Mouse (Mus musculus) right cerebral cortex, postnatal 14 days (tissue): ENCODE measurements around the gene Mrpl47.
A peak's percentile ranks its signal among the peaks of the same experiment; 100 is the strongest.
"Not testable (repeated sequence)": the region's sequence is repeated elsewhere in the genome, so short reads cannot be mapped to it uniquely, and the experiment has no call there.

Experiments used
- DNase-seq: peaks from one replicate; pipeline ENCODE4 v3.0.0; 2022

Mrpl47 gene

DNA sequence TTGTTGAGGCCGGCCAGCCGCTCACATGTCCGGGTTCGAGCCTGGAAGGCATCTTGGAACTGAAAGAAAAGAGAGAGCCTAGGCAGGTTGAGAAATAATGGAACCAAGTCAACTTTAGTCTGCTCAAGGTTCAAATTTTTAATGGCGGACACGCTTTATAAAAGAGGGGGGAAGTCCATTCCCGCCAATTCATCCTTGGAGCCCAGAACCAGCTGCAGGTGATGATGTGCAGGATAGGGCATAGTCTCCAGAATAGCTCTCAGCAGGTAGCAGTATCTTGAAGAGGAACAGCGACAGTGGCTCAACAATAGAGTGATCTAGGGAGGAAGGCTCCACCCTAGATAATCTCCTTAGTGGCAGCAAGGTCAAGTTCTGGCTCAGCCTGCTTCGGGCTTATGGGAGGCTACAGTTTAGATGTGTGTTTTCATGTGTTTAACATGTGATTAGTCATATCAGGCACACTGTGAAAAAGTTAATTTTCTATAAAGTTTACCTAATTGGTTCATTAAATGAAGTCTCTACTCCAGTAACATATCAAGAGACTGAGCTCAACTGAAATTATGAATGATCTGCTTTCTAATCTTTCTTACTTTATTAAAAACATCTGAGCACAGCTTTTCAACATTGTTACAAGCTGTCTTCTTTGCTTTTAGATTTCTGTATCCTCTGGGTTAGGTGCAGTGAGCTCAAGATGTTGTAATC lies 31.6 kb downstream of the Mrpl47 start, which contains the start of gene Actl6a:
Gene Actl6a (plus strand): TSS at position 652 of the 702 bp plus-strand sequence.
- DNase-seq, result not testable (repeated sequence)

DNA sequence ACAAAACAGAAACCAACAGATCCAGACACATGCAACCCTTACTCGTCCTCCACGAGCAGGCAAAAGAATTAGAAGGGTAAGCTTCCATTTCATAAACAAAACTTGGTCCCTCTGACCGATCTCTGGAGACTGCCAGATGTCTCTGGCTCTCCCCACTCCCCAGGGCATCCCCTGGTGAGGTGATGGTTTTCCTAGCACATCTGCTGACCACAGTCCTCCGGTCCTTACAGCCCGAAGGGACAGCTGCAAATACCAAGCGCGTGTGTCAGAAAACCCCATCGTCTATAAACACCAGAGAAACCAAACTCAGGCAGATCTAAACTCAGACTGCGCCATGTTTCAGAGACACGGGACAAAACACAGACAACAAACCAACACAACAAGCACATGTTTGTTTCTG lies 32.8 kb downstream of the Mrpl47 start:
- not testable (repeated sequence) for DNase-seq

DNA sequence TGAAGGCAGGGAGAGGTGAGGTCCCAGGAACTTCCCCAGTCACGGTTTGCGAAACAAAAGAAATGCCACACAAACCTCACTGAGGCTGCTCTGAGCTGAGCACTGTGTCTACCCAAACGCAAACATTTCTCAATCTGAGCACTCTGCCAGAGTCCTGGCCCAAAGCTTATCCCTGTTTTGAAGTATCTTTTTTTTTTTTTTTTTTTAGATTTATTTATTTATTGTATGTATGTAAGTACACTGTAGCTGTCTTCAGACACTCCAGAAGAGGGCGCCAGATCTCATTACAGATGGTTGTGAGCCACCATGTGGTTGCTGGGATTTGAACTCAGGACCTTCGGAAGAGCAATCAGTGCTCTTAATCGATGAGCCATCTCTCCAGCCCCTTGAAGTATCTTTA lies 33.4 kb downstream of the Mrpl47 start:
- DNase-seq, result not testable (repeated sequence)

DNA sequence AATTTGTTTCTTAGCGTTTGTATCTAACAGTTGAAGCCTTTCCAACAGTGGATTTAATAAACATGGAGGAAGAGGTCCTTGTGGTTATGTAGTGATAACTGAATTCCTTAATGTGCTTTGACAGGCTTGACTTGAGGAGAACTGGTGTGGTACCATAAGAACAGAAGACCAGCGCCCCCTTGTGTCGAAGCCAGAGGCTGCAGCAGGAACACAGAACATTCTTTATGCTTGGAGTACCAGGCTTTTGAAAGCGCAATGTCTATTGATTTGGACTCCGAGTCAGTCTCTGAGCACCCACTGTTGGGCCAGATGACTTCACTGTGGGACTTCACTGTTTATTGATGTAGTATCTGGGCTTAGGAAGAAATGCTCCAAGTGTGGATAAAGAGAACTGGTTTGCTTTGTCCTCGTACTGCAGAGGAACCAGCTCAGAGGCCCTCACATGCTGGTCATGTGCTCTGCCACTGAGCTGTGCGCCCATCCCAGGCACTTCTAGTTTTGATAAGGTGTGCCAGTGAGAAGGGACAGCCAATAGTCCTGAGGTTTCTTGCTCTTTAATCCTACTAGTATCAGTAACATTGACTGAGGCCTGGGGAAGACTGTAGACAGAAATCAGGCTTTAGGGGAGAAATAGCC lies 39.1 kb downstream of the Mrpl47 start:
- peak; percentile 95 for DNase-seq

DNA sequence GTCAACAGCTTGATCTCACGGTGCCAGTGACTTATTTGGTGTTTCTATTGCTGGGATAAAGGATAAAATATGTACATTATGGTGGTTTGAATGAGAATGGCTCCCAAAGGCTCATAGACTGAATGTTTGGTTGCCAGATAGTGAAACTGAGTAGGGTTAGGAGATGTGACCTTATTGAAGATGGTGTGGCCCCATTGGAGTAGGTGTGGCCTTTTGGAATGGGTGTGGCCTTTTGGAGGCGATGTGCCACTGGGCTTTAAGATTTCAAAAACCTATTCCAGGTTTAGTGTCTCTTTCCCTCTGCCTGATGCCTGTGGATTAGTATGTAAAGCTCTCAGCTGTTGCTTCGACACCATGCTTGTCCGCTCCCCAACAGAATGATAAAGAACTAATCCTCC lies 41.8 kb downstream of the Mrpl47 start:
- no peak for DNase-seq

DNA sequence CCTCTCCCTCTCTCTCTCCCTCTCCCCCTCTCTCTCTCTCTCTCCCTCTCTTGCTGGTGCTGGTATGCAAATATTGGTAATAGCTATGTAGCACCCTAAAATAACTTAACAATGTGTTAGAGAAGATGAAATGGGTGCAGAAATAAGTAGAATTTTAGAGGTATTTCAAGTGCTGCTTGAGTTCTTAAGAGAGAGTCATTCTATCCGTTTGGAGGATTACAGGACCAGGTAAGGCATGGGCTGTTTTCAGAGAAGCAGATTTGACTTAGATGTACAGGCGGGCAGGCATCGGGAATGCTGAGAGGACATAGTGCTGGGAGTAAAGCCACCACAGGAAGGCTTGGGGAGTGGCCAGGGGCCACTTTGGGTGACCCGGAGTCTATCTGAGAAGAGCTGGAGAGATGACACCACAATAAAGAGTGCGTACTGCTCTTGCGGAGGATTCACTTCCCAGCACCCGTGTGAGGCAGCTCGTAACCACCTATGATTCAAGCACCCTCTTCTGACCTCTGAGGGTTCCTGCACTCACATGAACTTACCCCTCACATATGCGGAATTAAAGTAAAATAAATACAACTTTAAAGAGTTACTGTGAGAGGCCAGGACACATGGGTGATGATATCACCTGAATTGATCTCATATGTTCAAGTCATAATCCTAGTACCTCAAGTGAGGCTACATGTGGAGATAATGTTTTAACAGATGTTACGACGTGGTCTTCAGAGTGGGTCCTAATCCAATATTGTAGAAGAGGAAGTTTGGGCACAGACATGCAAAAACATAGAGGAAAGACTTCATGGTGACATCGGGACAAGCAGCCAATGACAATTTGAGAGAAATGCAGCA lies 42.4 kb downstream of the Mrpl47 start:
- DNase-seq, result no peak

DNA sequence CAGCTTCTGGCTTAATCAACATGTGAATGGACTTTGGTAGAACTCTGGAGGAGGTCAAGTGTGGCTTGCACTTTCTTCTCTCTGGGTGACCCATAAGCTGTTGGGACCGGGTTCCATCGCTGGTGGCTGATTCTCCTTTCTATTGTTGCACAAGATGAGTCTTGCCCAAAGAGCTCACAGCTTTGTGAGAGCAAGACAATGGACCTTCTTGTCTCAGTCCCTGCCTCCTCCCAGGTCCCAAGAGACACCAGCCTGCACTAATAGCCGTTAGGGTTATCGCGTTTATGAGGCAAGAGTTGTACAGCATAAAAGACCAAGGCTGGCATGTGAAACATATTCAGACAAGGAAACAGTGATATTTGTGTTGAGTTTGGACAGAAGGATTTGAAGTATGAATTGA lies 43.2 kb downstream of the Mrpl47 start:
- no peak for DNase-seq

DNA sequence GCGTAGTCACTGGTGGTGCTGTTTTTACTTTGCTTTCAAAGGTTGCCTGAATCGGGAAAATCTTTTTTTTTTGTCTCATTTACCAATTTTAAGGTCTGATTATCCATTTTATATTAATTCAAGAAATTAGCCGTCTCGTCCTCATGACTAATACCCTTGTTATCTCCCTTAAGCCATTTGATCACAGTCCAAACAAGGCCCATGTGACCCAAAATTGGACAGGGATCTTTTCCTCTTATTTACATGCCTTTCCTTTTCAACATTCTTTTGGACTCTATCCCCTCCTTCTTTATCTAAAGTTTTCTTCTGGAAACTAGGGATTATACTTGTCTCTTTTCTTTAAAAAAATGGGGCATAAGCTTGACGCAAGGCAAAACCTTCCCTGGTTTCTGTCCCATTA lies 45.6 kb downstream of the Mrpl47 start:
- no peak for DNase-seq

DNA sequence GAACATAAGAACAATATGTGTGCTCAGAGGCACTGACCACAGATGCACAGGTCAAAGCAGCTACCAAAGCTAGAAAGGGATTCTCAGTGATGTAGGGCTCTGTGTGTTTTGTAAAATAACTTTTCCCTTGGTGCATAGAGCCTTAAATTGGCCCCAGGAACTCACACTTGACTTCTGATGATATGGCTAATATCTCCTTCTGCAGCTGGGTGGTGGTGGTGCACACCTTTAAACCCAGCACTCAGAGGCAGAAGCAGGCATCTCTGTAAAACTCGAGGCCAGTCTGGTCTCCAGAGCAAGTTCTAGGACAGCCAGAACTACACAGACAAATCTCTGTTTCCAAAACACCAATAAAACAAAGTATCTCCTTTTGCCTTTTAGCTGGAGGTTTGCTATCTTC lies 46.5 kb downstream of the Mrpl47 start:
- DNase-seq, result no peak

DNA sequence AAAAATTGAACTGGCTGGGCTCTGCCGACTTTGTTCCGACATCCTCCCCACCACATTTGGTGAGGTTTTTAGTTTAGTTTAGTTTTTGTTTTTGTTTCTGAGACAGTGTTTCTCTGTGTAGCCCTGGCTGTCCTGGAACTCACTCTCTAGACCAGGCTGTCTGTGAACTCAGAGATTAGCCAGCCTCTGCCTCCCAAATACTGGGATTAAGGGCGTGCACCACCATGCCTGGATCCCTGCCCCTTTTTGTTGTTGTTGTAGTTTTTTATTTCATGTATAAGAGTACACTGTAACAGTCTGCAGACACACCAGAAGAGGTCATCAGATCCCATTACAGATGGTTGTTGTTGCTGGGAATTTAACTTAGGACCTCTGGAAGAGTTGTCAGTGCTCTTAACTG lies 47.4 kb downstream of the Mrpl47 start:
- DNase-seq, result no peak

DNA sequence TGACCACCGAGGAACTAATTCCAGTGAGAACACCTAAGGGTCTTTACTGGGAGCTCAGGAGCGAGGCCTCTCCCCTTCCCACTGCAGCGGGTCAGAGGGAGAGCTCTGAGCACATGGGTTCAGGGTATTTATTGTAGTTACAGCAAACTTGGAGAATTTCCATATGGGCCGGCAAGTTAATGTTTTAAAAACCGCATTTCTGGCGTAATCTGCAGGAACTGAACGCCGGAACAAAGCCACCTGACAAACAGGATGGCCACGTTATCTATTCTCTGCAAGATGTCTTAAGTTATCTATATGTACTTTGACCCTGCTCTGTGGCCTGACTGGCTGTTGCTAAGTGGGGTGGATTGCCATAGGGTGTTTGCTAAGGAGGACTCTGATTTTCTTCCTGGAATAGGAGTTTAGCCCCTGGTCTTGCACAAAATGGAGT lies 47.8 kb downstream of the Mrpl47 start:
- DNase-seq, result no peak

DNA sequence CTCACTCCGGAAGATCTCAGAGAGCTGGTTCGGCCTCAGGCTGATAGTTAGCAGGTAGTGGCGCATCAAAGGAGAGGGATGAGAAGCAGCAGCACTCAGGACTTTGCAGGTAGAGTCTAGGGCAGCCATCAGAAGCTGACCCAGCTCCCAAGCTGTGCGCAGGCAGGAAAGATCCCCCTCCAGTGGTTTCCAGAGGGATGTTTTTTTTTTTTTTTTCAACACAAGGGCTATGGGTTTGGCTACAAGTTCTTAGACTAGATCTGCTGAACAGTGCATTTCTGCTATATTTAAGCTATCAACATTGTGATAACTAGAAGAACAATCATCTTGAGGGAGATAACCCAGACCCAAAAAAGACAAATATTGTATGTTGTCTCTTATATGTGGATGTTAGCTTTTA lies 50.2 kb downstream of the Mrpl47 start:
- no peak for DNase-seq

DNA sequence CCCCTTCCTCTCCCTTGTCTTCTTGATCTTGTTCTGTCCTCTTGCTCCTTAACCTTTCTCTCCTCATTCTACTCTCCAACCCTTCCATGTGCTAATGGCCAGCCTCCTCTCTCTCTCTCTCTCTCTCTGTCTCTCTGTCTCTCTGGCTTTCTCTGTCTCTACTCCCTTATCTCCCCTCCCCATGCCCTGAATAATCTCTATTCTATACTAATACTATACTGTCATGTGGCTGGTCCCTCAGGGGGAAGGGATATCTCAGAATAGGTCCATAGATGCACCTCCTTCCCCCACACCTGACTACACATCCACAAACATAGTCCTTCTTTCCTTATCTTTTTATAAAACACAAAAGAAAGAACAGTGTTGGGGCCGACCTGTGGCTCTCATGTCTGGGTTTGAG lies 50.9 kb downstream of the Mrpl47 start:
- no peak for DNase-seq

DNA sequence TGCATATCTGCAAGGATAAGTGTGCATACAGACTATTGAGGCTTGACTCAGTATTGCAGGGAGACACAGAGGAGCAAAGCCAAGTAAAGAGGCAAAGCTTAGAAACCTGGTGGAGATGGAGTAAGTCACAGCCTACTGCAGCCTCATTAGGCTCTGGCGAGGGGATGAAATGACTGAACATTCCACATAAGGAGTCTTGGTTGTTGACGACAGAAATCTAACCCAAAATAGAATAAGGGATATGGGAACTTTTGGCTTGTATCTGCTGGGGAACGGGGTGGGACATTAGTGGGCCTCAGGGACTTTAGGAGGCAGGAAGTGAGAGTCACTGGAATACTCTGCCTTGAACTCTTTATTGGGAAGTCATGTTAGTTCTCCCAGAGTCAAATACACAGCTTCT lies 52.8 kb downstream of the Mrpl47 start:
- DNase-seq, result no peak

DNA sequence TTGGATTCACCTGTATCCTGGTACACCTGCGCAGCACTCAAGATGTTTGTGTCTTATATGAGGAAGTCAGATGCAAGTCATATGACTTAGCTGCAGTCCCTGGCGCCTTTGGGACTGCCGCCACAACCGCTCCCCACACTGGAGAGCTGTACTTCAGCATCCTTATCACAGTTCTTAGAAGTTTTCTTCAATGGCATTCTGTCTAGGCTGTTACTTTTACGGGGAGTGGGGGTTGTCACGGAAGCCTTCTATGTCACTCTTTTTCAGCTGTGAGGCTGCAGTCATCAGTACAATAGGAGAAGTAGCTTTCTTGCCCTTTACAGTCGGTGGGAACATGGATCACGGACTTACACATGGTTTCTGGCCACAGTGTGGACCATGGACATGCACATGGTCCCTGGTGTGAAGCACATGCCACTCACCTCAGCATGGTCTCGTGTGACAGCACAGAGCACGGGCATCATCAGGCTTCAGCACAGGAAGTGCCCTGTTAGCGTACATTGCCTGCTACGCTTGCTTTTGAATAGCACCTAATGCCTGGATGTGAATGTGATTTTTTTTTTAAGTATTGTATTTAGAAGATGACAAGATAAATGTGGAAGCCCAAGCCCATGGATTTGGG lies 54.4 kb downstream of the Mrpl47 start:
- DNase-seq, result no peak

DNA sequence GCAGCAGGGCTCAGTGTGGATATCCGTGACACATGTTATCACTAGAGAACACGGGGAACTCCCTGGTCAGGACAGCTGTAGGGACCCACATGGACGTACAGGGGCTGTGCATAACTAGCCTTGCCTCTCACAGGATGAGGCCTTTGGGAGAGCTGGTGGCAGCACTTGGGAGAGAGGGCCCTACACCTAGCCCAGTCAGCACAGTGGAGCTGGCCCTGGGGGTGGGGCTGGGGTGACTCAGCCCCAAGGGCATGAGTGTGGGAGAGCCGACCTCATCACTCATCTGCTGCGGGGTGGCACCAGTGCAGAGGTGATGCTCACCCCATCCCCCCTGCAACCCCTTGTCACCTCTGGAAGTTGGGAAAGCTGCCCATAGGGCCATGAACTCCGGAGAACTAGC lies 61.0 kb downstream of the Mrpl47 start:
- DNase-seq, result no peak
